Mouse (Mus musculus): ENCODE results near the gene Calm1.
"Not testable (repeated sequence)": the region's sequence is repeated elsewhere in the genome, so short reads cannot be mapped to it uniquely, and the experiment has no call there.

Gene Calm1

DNA sequence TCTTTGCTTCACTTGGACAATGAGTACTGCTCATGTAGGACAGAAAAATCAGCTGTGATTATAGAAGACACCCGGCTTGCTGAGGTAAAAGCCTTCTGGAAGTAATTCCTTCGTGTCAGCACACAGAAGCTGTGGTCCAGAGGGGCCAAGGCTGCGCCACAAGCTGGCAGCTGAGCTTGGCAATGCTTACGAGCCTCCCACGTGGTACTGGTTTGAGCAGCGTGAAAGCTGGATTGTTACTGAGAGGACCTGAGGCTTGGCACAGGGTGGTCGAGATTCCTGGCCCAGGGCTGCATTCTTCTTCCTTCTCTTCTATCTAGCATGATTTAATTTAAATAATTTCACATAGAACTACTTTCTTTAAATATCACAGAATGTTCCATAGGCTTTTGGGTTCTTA lies 2.4 kb upstream of the Calm1 start:
- DNase-seq: no peak

DNA sequence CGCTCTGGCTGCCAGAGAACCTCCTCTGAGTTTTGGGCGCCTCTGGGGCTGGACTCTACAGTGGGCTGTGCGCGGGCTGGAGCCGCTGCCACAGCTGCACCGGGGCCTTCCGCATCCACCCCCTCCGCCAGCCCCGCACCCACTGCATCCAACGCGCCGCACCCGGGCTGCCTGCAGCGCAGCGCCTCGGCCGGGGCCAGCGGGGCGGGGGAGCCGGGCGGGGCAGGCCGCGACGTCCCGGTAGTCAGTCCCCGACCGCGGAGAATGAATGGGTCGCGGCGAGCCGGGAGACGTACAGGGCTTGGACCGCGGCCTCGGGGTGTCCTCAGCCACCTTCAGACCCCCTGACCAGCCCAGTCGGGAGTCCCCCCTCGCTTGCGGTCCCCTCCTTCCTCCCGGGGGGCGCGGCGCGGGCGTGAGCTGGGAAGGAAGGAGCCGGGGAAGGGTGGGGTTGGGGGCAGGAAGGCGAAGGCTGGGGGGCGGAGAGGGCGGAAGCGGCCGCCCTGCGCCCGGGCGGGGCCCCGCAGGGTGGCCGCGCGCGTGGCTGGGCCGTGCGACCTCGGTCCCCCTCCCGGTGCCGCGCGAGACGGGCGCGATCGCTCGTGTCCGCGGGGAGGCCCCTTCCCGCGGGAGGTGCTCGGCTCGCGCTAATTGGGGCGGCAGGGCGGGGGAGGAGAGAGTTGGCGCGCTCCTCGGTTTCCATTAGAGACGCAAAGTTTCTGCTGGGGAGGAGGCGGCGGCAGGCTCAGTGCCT lies 833 bp downstream of the Calm1 start:
- peak; percentile 67 to 75 for DNase-seq

DNA sequence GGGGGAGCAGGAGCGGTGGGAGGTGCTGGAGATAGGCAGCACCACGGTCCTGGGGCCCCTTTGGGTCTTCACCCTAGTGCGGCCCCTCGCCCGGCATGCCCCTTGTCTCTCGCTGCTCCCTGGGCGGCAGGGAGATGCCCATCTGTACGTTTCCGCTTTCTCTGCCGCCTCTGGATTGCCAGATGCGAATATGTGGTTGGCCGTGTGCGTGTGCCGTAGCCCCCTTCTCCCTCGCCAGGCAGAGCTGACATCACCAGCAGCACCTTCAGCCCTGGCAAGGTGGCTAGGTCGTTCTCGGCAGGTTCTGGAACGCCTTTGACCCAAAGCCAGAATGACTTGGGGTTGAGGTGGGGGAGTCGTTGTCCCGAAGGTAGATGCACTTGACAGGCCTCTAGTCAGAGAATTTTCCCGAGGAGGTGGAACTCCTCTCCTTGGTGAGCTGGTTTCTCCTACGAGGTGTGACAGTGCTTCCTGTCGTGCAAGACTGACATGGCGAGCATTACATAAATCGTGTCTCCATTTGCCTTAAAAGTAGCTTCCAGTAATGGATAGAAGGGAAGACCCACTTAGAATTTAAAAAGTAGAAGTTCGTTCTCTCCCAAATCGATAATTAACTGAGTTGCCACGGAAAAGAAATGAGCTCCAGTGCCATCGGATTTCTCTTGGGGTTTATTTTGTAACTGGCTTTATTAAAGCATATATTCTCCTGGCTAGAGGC lies 1.6 kb downstream of the Calm1 start:
- peak in 1 of 2 experiments; percentile 53 for DNase-seq

GRCm38 (mm10) chr12:100201363-100201711 lies 2.1 kb downstream of the Calm1 start:
- no peak for DNase-seq

GRCm38 (mm10) chr12:100201838-100202237 lies 2.6 kb downstream of the Calm1 start:
- peak; percentile 93 to 98 for DNase-seq

- DNase-seq: no peak
Measured at GRCm38 (mm10) chr12:100203759-100204158, 4.5 kb downstream of the Calm1 start.

DNA sequence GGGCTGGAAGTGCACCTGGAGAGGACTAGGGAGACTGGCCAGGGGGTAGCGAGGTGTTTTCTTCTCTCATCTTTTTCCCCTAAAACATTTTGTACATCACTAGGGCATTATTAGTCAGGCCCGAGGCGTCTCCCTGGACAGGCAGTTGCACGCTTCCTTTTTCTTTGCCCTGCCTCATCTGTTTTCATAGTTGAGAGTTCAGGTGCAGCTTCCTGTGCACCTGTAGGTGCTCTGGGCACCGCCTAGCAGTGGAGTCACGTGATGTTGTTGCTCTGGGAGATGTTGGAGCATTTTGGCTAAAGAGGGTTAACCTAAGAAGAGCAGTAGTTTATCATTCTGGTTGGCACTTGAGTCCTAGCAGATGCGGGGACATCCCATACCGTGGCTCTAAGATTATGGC lies 5.9 kb downstream of the Calm1 start:
- DNase-seq: no peak

DNA sequence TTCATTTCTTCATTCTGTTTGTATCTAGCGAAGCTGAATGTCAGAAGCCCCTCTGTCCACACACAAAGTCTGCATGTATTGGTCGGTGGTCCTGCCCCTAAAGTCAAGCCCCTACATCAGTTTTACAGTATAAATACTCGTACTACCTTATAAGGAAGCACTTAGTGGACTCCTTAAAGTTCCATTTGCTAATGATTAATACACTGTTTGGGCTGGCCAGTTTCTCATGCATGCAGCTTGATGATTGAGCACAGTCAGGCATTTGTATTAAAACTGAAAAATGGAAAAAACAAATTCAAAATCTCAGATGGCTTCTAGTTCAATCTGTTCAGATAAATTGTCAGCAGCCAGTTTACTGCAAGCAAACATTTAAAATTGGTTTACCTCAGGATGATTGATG lies 7.3 kb downstream of the Calm1 start:
- DNase-seq: no peak

DNA sequence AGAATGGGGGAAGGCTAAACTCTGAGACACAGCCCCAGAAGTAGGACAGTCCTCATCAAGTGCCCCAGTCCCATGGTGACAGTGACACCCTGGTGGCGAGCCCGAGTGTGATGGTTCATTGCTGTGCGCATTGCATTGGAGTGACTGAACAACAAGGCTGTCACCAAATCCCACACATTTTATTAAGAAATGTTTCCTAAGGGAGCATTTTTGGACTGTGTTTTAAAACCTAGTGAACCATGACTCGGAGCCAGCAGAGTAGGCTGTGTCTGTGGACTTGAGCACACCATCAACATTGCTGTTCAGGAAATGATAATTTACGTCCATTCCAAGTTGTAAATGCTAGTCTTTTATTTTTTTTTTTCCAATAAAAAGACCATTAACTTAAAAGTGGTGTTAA lies 7.7 kb downstream of the Calm1 start:
- DNase-seq: no peak

- no peak for DNase-seq
Measured at GRCm38 (mm10) chr12:100209701-100210478, 10.7 kb downstream of the Calm1 start.

- DNase-seq: no peak
Measured at GRCm38 (mm10) chr12:100210973-100211372, 11.7 kb downstream of the Calm1 start.

DNA sequence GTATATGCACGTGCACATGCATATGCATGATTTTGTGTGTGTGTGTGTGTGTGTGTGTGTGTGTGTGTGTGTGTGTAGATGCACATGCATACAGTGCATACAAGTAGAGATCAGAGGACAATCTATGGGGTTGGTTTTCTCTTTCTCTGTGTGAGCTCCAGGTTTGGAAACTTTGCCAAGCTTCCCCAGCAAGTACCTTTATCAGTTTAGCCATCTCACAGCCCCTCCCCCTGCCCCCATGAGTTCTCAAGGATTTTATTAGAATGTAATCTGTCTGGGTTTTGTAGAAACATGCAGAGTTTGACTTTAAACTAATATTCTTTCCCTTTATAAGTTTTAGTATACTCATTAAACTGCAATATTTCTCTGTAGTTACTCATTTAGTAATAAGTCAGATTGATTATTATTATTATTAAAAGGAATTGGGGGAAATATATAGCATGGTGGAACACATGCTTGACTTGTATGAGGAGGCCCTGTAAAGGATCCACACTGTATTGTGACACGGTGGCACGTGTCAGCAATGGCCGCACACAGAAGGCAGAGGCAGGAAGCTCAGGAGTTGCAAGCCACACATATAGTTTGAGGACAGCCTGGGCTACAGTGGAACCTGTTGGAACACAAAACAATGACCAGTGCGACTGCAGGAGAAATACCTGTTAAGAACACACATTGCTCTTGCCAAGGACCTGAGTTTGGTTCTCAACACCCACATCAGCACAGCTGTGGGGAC lies 12.4 kb downstream of the Calm1 start:
- DNase-seq: no peak

DNA sequence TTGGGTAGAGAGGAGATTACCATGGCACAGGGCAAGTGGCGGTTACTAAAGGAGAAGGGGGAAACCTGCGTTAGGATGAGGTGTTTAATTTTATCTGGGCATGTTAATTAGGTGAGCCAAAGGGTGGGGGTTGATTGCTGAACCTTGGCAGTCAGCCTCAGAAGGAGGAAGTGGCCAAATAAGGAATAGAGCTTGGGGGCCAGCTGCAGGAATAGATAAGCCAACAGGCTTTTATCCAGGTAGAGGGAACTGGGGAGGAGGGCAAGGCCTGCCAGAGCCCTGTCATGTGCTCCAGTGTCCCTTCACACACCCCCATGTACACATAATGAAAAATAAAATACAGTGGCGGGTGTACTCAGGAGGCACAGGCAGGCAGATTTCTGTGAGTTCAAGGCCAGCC lies 13.2 kb downstream of the Calm1 start:
- no peak for DNase-seq

GRCm38 (mm10) chr12:100213162-100213561 lies 13.9 kb downstream of the Calm1 start:
- no peak for DNase-seq

DNA sequence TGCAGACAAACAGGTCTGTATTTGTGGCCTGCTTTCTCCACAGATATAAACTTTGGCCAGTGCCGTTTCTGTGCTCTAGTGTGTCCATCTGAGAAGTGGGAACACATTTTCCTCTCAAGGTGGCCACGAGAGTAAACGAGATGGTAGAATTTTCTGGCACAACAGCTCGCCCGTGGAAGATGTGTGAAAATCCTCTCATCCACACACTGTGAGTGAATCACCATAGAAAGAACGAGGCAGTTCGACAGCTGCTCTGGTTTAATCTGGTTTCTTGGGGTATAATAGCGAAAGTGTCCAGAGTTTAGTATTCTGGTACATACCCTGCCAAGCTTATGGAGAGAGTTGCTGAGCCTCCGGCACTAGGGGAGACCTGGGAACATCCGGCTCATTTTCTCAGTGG lies 14.9 kb downstream of the Calm1 start:
- DNase-seq: no peak

- no peak for DNase-seq
Measured at GRCm38 (mm10) chr12:100214738-100215137, 15.5 kb downstream of the Calm1 start.

GRCm38 (mm10) chr12:100217087-100217486 lies 17.9 kb downstream of the Calm1 start:
- DNase-seq: not testable (repeated sequence)

GRCm38 (mm10) chr12:100220012-100220411 lies 20.8 kb downstream of the Calm1 start:
- DNase-seq: no peak

- no peak for DNase-seq
Measured at GRCm38 (mm10) chr12:100221608-100222321, 22.5 kb downstream of the Calm1 start.

GRCm38 (mm10) chr12:100222322-100222993 lies 23.2 kb downstream of the Calm1 start:
- no peak for DNase-seq

- no peak for DNase-seq
Measured at GRCm38 (mm10) chr12:100223531-100223930, 24.3 kb downstream of the Calm1 start.

DNA sequence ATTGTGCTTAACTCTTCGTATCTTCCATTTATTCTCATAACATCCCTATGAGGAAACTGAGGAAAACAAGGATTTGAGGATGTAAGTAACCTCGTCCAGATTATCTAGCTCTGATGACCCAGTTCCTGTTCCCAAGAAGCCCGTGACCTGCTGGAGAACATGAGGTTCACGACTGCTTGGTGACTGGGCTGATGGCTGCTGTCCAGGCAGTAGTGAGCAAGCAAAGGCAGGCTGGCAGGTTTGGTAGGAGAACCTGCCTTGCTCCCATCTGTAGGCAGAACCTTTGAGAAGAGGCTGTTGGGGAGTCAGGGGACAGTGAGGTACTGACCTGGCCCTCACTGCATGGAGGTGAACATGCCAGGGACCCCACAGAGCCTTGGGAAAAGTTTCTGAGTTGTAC lies 26.0 kb downstream of the Calm1 start:
- peak in 1 of 2 experiments; percentile 17 for DNase-seq

All from cerebellum, postnatal 36 days (tissue).